Mouse (Mus musculus) liver, adult 2 months (tissue): ENCODE measurements around the gene Znrf2. TPM values are rescaled to one million over a fixed set of nuclear protein-coding genes. Genes with fewer than 3 reads are reported as not detected.

Experiments
- DNase-seq: peaks from one replicate; pipeline ENCODE4 v3.0.0-alpha.2; 2011; ENCODE audit warnings: low read depth, low spot score; ENCODE audit errors: extremely low read depth
- H3K27ac ChIP-seq: fragments of 200-500 bp; replicated peaks from 2 replicates; pipeline ENCODE4 v1.5.1; 2012; ENCODE audit warnings: low read depth, mild to moderate bottlenecking, control low read depth, inconsistent platforms, low read length; ENCODE audit not compliant: insufficient read depth
- H3K27me3 ChIP-seq: fragments of 200-500 bp; 2 replicates; pipeline ENCODE4 v1.6.1; 2012; ENCODE audit warnings: mild to moderate bottlenecking, moderate library complexity, low read length, inconsistent platforms; ENCODE audit not compliant: control insufficient read depth, insufficient read depth
- H3K36me3 ChIP-seq: fragments of 200-500 bp; 2 replicates; pipeline ENCODE4 v1.6.1; 2012; ENCODE audit warnings: low read length, inconsistent platforms; ENCODE audit not compliant: control insufficient read depth, insufficient read depth
- H3K4me1 ChIP-seq: fragments of 200-500 bp; 2 replicates; pipeline ENCODE4 v1.6.1; 2011; ENCODE audit warnings: low read length; ENCODE audit not compliant: control insufficient read depth, insufficient read depth
- H3K4me3 ChIP-seq: fragments of 200-500 bp; 2 replicates; pipeline ENCODE4 v1.5.1; 2011; ENCODE audit warnings: low read depth, mild to moderate bottlenecking, control low read depth, low read length, moderate library complexity; ENCODE audit not compliant: insufficient read depth
- H3K79me2 ChIP-seq: fragments of 200-500 bp; 2 replicates; pipeline ENCODE4 v1.6.1; 2012; ENCODE audit warnings: inconsistent platforms, mild to moderate bottlenecking, low read length, moderate library complexity; ENCODE audit not compliant: control insufficient read depth, insufficient read depth
- H3K9ac ChIP-seq: fragments of 200-500 bp; 2 replicates; pipeline ENCODE4 v1.6.1; 2012; ENCODE audit warnings: low read depth, mild to moderate bottlenecking, control low read depth, inconsistent platforms, low read length
- CTCF ChIP-seq: fragments of 200-500 bp; IDR thresholded peaks from 2 replicates; pipeline ENCODE4 v1.5.1; 2011; ENCODE audit warnings: low read depth, low read length, control low read depth
- POLR2A ChIP-seq: fragments of 200-500 bp; IDR thresholded peaks from 2 replicates; pipeline ENCODE4 v1.6.1; 2011; ENCODE audit warnings: low read length, control low read depth; ENCODE audit not compliant: insufficient read depth; ENCODE audit errors: extremely low read depth
- WGBS: fragments of 180-500 bp; shearing (Covaris S2); methylation state at CpG from one replicate; pipeline ENCODE4 v1.1.7; 2018; 5-methylcytosine and 5-hydroxymethylcytosine counted together
- polyA plus RNA-seq: library from polyadenylated mRNA; depleted of rRNA; stranded (reverse); fragments of >200 nt; gene quantifications from 2 replicates; pipeline ENCODE4 v1.2.3, GENCODE M21; 2012
- total RNA-seq: library from RNA; depleted of rRNA; stranded (reverse); fragments of >200 nt; gene quantifications from 2 replicates; pipeline ENCODE4 v1.2.3, GENCODE M21; 2014

Gene Znrf2
- total and polyA plus RNA-seq, 2 experiments: 16.2 to 27.8 TPM

GRCm38 (mm10) chr6:54890221-54890620 lies 73.5 kb downstream of the Znrf2 start:
- TF ChIP-seq POLR2A: no peak
- TF ChIP-seq CTCF: no peak
- Histone ChIP-seq H3K4me3 (no peak overlapping the region), H3K9ac (no peak overlapping the region), H3K27me3 (no peaks in the 10 kb centered on the region), H3K79me2 (no peaks in the 10 kb centered on the region), H3K27ac (no peak overlapping the region), H3K36me3 (peaks cover 5% of the 10 kb centered on the region; the same call in 1 of the 2 replicates), H3K4me1 (no peaks in the 10 kb centered on the region; the same call in 1 of the 2 replicates)
- DNase-seq: no peak
- 98% methylated on average over 9 of the region's 9 CpGs for WGBS

DNA sequence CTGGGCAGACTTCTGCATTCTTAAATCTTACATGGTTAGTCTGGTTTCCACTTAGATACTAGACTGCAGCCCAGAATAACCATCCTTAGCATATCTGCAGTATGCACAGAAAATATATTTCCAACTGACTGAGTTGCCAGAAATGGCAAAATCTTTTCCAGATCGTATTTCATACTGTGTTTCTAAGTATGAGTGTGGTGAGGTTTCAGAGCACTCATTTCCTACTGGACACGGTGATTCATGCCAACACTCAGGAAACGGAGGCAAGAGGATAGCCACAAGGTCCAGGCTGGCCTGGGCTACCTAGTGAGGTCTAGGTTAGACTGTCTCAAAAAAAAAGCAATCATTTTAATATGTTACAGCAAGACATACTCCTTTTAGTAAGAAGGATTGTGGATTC lies 74.7 kb downstream of the Znrf2 start:
- no peaks in the 10 kb centered on the region for H3K4me1 ChIP-seq
- H3K36me3 ChIP-seq: peaks cover 5% of the 10 kb centered on the region; the same call in 1 of the 2 replicates
- WGBS: 88% methylated on average over 3 of the region's 3 CpGs
- no peak overlapping the region for H3K27ac ChIP-seq
- H3K9ac ChIP-seq: no peak overlapping the region
- TF ChIP-seq POLR2A (no peak), CTCF (no peak)
- no peak for DNase-seq
- no peaks in the 10 kb centered on the region for H3K27me3 ChIP-seq
- H3K4me3 ChIP-seq: no peak overlapping the region
- H3K79me2 ChIP-seq: no peaks in the 10 kb centered on the region

GRCm38 (mm10) chr6:54900256-54900655 lies 83.5 kb downstream of the Znrf2 start:
- 92% methylated on average over 2 of the region's 2 CpGs for WGBS
- TF ChIP-seq POLR2A (no peak), CTCF (no peak)
- H3K79me2 ChIP-seq: no peaks in the 10 kb centered on the region

GRCm38 (mm10) chr6:54902547-54902946 lies 85.8 kb downstream of the Znrf2 start:
- 80% methylated on average over 2 of the region's 2 CpGs for WGBS

More at GRCm38 (mm10) chr6:54900256-54900655, 83.5 kb downstream of the Znrf2 start:
- no peaks in the 10 kb centered on the region for H3K27me3 ChIP-seq
- H3K4me3 ChIP-seq: no peak overlapping the region
- DNase-seq: no peak
- H3K4me1 ChIP-seq: no peaks in the 10 kb centered on the region
- no peak overlapping the region for H3K9ac ChIP-seq
- no peaks in the 10 kb centered on the region for H3K36me3 ChIP-seq
- no peak overlapping the region for H3K27ac ChIP-seq

GRCm38 (mm10) chr6:54906053-54907040 lies 89.6 kb downstream of the Znrf2 start:
- Histone ChIP-seq H3K36me3 (no peaks in the 10 kb centered on the region), H3K4me3 (no peak overlapping the region), H3K27me3 (no peaks in the 10 kb centered on the region), H3K79me2 (no peaks in the 10 kb centered on the region), H3K4me1 (no peaks in the 10 kb centered on the region), H3K27ac (no peak overlapping the region), H3K9ac (no peak overlapping the region)
- no peak for DNase-seq
- 90% methylated on average over 10 of the region's 10 CpGs for WGBS
- TF ChIP-seq CTCF (no peak), POLR2A (no peak)

More at GRCm38 (mm10) chr6:54902547-54902946, 85.8 kb downstream of the Znrf2 start:
- Histone ChIP-seq H3K36me3 (no peaks in the 10 kb centered on the region), H3K79me2 (no peaks in the 10 kb centered on the region), H3K9ac (no peak overlapping the region), H3K27ac (no peak overlapping the region), H3K27me3 (no peaks in the 10 kb centered on the region), H3K4me3 (no peak overlapping the region), H3K4me1 (no peaks in the 10 kb centered on the region)
- no peak for DNase-seq
- TF ChIP-seq POLR2A (no peak), CTCF (no peak)

DNA sequence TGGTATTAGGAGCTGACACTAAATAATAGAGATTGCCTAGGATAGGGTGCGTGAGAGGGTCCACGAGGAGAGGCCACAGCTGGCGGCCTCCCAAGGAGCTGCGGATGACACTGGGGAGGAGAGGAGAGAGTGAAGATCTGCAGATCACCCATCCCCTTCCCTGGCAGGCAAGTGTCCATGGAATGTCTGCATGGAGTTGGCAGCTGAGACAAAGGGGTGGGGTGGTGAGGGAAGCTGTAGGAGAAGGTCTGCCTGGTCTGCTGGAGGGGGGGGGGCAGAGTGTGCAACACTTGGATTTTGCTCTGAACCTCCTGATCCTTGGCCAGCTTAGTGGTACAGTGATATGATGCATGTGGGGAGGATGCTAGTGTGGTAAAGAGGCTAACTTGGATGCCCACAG lies 98.3 kb downstream of the Znrf2 start:
- Histone ChIP-seq H3K9ac (no peak overlapping the region), H3K36me3 (no peaks in the 10 kb centered on the region), H3K4me3 (no peak overlapping the region), H3K27ac (no peak overlapping the region), H3K79me2 (no peaks in the 10 kb centered on the region), H3K27me3 (no peaks in the 10 kb centered on the region), H3K4me1 (no peaks in the 10 kb centered on the region)
- TF ChIP-seq CTCF: no peak
- TF ChIP-seq POLR2A: no peak
- no peak for DNase-seq
- WGBS: 79% methylated on average over 4 of the region's 4 CpGs
